Mouse (Mus musculus) heart, embryonic 13.5 days (tissue): Measurements from ENCODE around the gene Srgap1. TPM values are rescaled to one million over a fixed set of nuclear protein-coding genes. Genes with fewer than 3 reads are reported as not detected.

Experiments used
- ATAC-seq: fragments of 200-750 bp; cut with Nextera tagmentation; 2 replicates; pipeline ENCODE4 v1.8.0; 2017; ENCODE audit warnings: moderate TSS enrichment; ENCODE audit not compliant: insufficient number of reproducible peaks, low FRiP score, low TSS enrichment; ENCODE audit errors: extremely low read depth
- H3K27ac ChIP-seq: fragments of 300-500 bp; sonication (generic); replicated peaks from 2 replicates; pipeline ENCODE4 v1.5.1; 2015; ENCODE audit warnings: moderate library complexity, mild to moderate bottlenecking, inconsistent platforms
- H3K27me3 ChIP-seq: fragments of 300-500 bp; sonication (generic); replicated peaks from 2 replicates; pipeline ENCODE4 v1.6.1; 2015; ENCODE audit warnings: mild to moderate bottlenecking, inconsistent platforms
- H3K36me3 ChIP-seq: fragments of 300-500 bp; sonication (generic); 2 replicates; pipeline ENCODE4 v1.6.1; 2015; ENCODE audit warnings: mild to moderate bottlenecking, inconsistent platforms
- H3K4me1 ChIP-seq: fragments of 300-500 bp; sonication (generic); 2 replicates; pipeline ENCODE4 v1.6.1; 2015; ENCODE audit warnings: inconsistent platforms
- H3K4me2 ChIP-seq: fragments of 300-500 bp; sonication (generic); 2 replicates; pipeline ENCODE4 v1.6.1; 2015; ENCODE audit warnings: inconsistent platforms, mild to moderate bottlenecking, moderate library complexity
- H3K4me3 ChIP-seq: fragments of 300-500 bp; sonication (generic); 2 replicates; pipeline ENCODE4 v1.5.1; 2015; ENCODE audit warnings: moderate library complexity, mild to moderate bottlenecking, inconsistent platforms
- H3K9ac ChIP-seq: fragments of 300-500 bp; sonication (generic); 2 replicates; pipeline ENCODE4 v1.6.1; 2015; ENCODE audit warnings: inconsistent platforms, mild to moderate bottlenecking, moderate library complexity
- H3K9me3 ChIP-seq: fragments of 300-500 bp; sonication (generic); 2 replicates; pipeline ENCODE4 v1.6.1; 2016; ENCODE audit warnings: inconsistent platforms
- WGBS: fragments of 180-500 bp; shearing (Covaris S2); methylation state at CpG from one replicate; pipeline ENCODE4 v1.1.7; 2015; ENCODE audit warnings: mixed read lengths; 5-methylcytosine and 5-hydroxymethylcytosine counted together
- polyA plus RNA-seq: library from polyadenylated mRNA; unstranded; fragments of >200 nt; fragmentation: Nextera tagmentation; extraction: Ambion mirVana; gene quantifications from 2 replicates; pipeline ENCODE4 v1.2.1, GENCODE M21; 2015

Gene Srgap1
- polyA plus RNA-seq, 1 experiment from 2014 or later: 8.9 TPM

DNA sequence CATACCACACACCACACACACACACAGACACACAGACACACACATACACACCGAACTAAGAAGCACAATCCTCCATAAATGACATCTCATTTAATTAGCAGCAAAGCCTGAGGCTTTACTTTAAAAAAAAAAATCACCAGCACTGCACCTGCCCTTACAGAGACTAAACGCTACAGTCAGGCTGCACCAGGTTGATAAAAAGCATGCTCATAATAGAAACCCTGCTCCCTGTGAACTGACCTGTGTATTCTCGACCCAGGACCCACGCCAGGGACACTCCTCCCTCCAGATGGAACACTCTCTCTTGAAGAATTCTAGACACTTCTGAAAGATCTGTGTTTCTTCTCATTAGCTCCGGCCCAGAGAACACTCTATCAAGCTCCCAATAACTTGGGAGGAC, 52.5 kb downstream of the Srgap1 start:
- ATAC-seq: no peak
- Histone ChIP-seq H3K4me1 (peaks cover 13% of the 10 kb centered on the region), H3K9me3 (peaks cover 4% of the 10 kb centered on the region), H3K36me3 (no peaks in the 10 kb centered on the region), H3K27me3 (no peaks in the 10 kb centered on the region), H3K9ac (no peak overlapping the region), H3K4me3 (no peak overlapping the region), H3K27ac (no peak overlapping the region), H3K4me2 (no peak overlapping the region)
- 56% methylated on average over 5 of the region's 5 CpGs for WGBS

- H3K27ac ChIP-seq: no peak overlapping the region
- no peak for ATAC-seq
- no peak overlapping the region for H3K4me2 ChIP-seq
- peaks cover 4% of the 10 kb centered on the region for H3K9me3 ChIP-seq
- no peak overlapping the region for H3K9ac ChIP-seq
- no peaks in the 10 kb centered on the region for H3K36me3 ChIP-seq
- H3K4me1 ChIP-seq: peaks cover 8% of the 10 kb centered on the region
- 60% methylated on average over 8 of the region's 8 CpGs for WGBS
- H3K27me3 ChIP-seq: no peaks in the 10 kb centered on the region
- H3K4me3 ChIP-seq: no peak overlapping the region
Measured at GRCm38 (mm10) chr10:121992609-121993008, 54.5 kb downstream of the Srgap1 start.

DNA sequence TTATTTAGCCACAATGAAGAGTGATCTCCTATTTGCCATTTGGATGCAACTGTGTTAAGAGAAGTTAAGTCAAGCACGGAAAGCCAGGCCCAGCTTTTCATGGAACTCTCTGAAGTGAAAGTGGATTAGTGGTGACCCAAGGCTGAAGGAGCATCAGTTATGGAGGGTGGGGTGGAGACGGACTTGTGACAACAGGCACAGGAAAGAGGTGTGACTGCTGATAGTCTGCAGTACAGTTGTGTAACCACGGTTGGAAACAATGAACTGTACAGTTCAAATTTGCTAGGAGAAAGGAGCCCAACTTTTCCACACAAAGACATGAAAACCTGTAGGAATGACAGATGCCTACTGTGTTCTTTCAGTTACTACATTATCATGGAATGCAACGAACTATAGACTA, 60.1 kb downstream of the Srgap1 start:
- Histone ChIP-seq H3K9ac (no peak overlapping the region), H3K9me3 (peaks cover 4% of the 10 kb centered on the region), H3K27me3 (no peaks in the 10 kb centered on the region), H3K4me2 (no peak overlapping the region), H3K27ac (no peak overlapping the region), H3K36me3 (no peaks in the 10 kb centered on the region), H3K4me1 (peaks cover 27% of the 10 kb centered on the region), H3K4me3 (no peak overlapping the region)
- no peak for ATAC-seq
- 66% methylated on average over 4 of the region's 4 CpGs for WGBS

GRCm38 (mm10) chr10:121984887-121985286, 62.2 kb downstream of the Srgap1 start:
- H3K36me3 ChIP-seq: no peaks in the 10 kb centered on the region
- no peak overlapping the region for H3K9ac ChIP-seq
- no peak for ATAC-seq
- no peak overlapping the region for H3K4me2 ChIP-seq
- H3K4me3 ChIP-seq: no peak overlapping the region
- no peak overlapping the region for H3K27ac ChIP-seq
- H3K4me1 ChIP-seq: peaks cover 27% of the 10 kb centered on the region
- H3K9me3 ChIP-seq: no peaks in the 10 kb centered on the region
- H3K27me3 ChIP-seq: peaks cover 3% of the 10 kb centered on the region; the same call in 1 of the 2 replicates
- 79% methylated on average over 10 of the region's 10 CpGs for WGBS

DNA sequence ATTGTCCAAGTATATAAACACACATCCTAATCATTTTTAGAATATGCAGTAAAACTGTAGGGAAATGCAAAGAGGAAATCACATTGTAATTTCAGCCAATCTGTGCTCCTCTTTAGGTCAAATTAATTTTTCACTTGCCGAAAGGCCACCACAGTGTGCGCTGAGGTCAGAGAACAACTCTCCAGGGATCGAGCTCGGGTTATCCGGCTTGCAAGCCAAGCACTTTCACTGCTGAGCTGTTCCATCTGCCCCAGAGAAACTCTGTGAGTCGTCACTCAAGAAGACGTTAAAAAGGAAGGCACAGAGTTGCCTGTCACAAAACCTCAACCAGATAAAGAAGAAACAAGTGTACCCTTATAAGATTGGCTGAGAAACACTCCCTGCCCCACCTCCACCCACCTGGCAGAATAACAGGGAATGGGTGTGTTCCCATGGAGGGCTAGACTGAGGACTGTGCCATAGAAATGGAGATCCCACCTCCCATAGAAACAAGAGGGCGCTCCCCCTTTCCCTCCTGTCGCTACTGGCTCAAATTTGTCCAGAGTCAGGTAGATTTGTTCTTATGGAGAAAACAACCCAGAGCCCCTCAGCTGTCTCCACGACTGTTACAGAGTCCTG, 63.0 kb downstream of the Srgap1 start:
- Histone ChIP-seq H3K4me3 (no peak overlapping the region), H3K9me3 (no peaks in the 10 kb centered on the region), H3K4me1 (peaks cover 27% of the 10 kb centered on the region), H3K36me3 (no peaks in the 10 kb centered on the region), H3K9ac (no peak overlapping the region), H3K27ac (no peak overlapping the region), H3K27me3 (peaks cover 3% of the 10 kb centered on the region; the same call in 1 of the 2 replicates), H3K4me2 (no peak overlapping the region)
- WGBS: 33% methylated on average over 10 of the region's 10 CpGs
- no peak for ATAC-seq

- no peak for ATAC-seq
- Histone ChIP-seq H3K4me1 (peaks cover 18% of the 10 kb centered on the region), H3K27me3 (no peaks in the 10 kb centered on the region), H3K4me2 (no peak overlapping the region), H3K36me3 (no peaks in the 10 kb centered on the region), H3K27ac (no peak overlapping the region), H3K9ac (no peak overlapping the region), H3K4me3 (no peak overlapping the region), H3K9me3 (no peaks in the 10 kb centered on the region)
- WGBS: 78% methylated on average over 6 of the region's 6 CpGs
Measured at GRCm38 (mm10) chr10:121975330-121975729, 71.8 kb downstream of the Srgap1 start.

GRCm38 (mm10) chr10:121974591-121974990, 72.5 kb downstream of the Srgap1 start:
- WGBS: 71% methylated on average over 4 of the region's 4 CpGs
- ATAC-seq: no peak
- no peak overlapping the region for H3K27ac ChIP-seq

GRCm38 (mm10) chr10:121973281-121973680, 73.8 kb downstream of the Srgap1 start:
- Histone ChIP-seq H3K27me3 (no peaks in the 10 kb centered on the region), H3K27ac (no peak overlapping the region), H3K9me3 (no peaks in the 10 kb centered on the region), H3K36me3 (no peaks in the 10 kb centered on the region), H3K4me2 (no peak overlapping the region), H3K4me1 (peaks cover 28% of the 10 kb centered on the region), H3K4me3 (no peak overlapping the region), H3K9ac (no peak overlapping the region; the same call in 1 of the 2 replicates)
- no peak for ATAC-seq
- WGBS: 85% methylated on average over 7 of the region's 7 CpGs

More at GRCm38 (mm10) chr10:121974591-121974990, 72.5 kb downstream of the Srgap1 start:
- Histone ChIP-seq H3K4me1 (peaks cover 18% of the 10 kb centered on the region), H3K36me3 (no peaks in the 10 kb centered on the region), H3K4me3 (no peak overlapping the region), H3K9me3 (no peaks in the 10 kb centered on the region), H3K9ac (no peak overlapping the region), H3K27me3 (no peaks in the 10 kb centered on the region), H3K4me2 (no peak overlapping the region)

DNA sequence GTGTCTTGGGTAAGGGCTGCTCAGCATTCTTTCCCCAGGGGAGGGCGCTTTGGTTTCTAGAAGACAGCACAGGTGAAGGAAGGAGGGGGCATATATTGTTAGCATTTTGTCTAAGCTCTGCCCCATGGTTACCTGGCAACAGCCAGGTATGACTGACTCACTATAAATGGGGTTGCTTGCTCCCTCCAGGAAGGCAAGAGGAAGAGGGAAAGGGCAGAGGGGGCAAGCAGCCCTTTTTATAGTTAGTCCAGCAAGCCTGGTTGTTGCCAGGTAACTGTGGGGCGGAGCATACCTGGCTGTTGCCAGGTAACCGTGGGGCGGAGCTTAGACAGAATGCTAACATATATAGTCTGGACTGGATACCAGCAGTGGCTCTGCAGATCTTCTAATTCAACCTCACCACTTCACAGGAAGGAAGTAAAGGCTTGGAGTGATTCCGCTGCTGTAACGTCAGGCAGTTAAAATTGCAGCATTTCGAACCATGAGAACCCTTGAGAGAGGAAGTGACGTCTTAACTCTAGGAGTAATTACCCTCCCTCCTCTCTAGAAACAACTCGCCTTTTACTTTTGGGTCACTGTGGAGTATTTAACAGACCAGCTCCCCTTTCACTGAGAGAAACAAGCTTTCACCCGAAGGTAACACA, 74.7 kb downstream of the Srgap1 start:
- ATAC-seq: no peak
- no peaks in the 10 kb centered on the region for H3K27me3 ChIP-seq
- 75% methylated on average over 10 of the region's 10 CpGs for WGBS

DNA sequence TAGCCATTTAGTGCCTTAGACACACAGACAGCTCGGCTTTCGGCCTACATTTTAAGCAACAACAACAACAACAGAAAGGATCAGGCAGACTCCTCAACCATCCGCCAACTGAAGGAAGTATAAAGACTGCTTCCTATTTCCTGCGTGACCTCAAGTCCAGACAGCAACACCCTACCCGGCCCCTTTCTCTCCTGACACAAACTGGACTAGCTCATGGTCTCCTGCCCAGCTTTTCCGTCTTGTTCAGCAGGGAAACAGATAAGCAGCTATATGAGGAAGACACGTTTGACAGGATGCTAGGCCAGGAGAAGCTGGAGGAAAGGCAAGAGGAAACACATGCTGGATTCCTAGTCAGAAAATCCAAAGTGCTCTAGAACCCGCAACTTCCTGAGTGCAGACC, 75.5 kb downstream of the Srgap1 start:
- Histone ChIP-seq H3K27ac (peak overlapping the region; percentile 58), H3K9me3 (no peaks in the 10 kb centered on the region), H3K36me3 (no peaks in the 10 kb centered on the region), H3K4me3 (no peak overlapping the region), H3K27me3 (no peaks in the 10 kb centered on the region), H3K4me1 (peaks cover 40% of the 10 kb centered on the region), H3K9ac (no peak overlapping the region), H3K4me2 (no peak overlapping the region)
- WGBS: 51% methylated on average over 8 of the region's 8 CpGs
- ATAC-seq: peak; percentile 52; the same call in 1 of the 2 replicates

More for the DNA sequence above, 74.7 kb downstream of the Srgap1 start:
- no peak overlapping the region for H3K4me3 ChIP-seq
- H3K9ac ChIP-seq: no peak overlapping the region
- H3K36me3 ChIP-seq: no peaks in the 10 kb centered on the region
- H3K27ac ChIP-seq: peak overlapping the region; percentile 58
- H3K9me3 ChIP-seq: no peaks in the 10 kb centered on the region
- H3K4me2 ChIP-seq: no peak overlapping the region
- H3K4me1 ChIP-seq: peaks cover 37% of the 10 kb centered on the region

- H3K4me3 ChIP-seq: no peak overlapping the region
- no peaks in the 10 kb centered on the region for H3K9me3 ChIP-seq
- no peak overlapping the region for H3K4me2 ChIP-seq
- ATAC-seq: no peak
- H3K27me3 ChIP-seq: no peaks in the 10 kb centered on the region
- no peak overlapping the region for H3K9ac ChIP-seq
- WGBS: 64% methylated on average over 6 of the region's 6 CpGs
- peaks cover 40% of the 10 kb centered on the region for H3K4me1 ChIP-seq
- H3K36me3 ChIP-seq: no peaks in the 10 kb centered on the region
- H3K27ac ChIP-seq: peak overlapping the region; percentile 58; the same call in 1 of the 2 replicates
Measured at GRCm38 (mm10) chr10:121970912-121971311, 76.2 kb downstream of the Srgap1 start.

GRCm38 (mm10) chr10:121964114-121964513, 83.0 kb downstream of the Srgap1 start:
- Histone ChIP-seq H3K27ac (no peak overlapping the region), H3K4me1 (peaks cover 42% of the 10 kb centered on the region), H3K36me3 (no peaks in the 10 kb centered on the region), H3K4me2 (no peak overlapping the region), H3K27me3 (no peaks in the 10 kb centered on the region), H3K9me3 (no peaks in the 10 kb centered on the region), H3K4me3 (no peak overlapping the region), H3K9ac (no peak overlapping the region)
- ATAC-seq: no peak
- WGBS: 68% methylated on average over 10 of the region's 10 CpGs
